Mouse (Mus musculus): ENCODE measurements at regions not wholly inside any gene's neighbourhood (a gene's known extent, or its start where the extent isn't known, plus 50 kb on each side); places are given as distances from the start of the nearest gene placed in this dataset.
A peak's percentile ranks its signal among the peaks of the same experiment; 100 is the strongest.

- DNase-seq (ENCODE audit: low read depth, low spot score): peak; percentile 29
Observed at GRCm38 (mm10) chr7:71412079-71412478, 60.8 kb upstream of the Gm10295 start.

- DNase-seq (ENCODE audit: low read depth, low spot score): no peak
Observed at GRCm38 (mm10) chr7:71411293-71412011, 60.2 kb upstream of the Gm10295 start.

GRCm38 (mm10) chr7:71409903-71410302 lies 58.6 kb upstream of the Gm10295 start:
- no peak for DNase-seq (ENCODE audit: low read depth, low spot score)

- DNase-seq (ENCODE audit: low read depth, low spot score): no peak
Observed at GRCm38 (mm10) chr7:71409061-71409460, 57.8 kb upstream of the Gm10295 start.

- DNase-seq (ENCODE audit: low read depth, low spot score): no peak
Observed at GRCm38 (mm10) chr7:71406283-71406682, 55.0 kb upstream of the Gm10295 start.
